Mouse (Mus musculus) layer of hippocampus, adult 11-12 months (tissue): ENCODE measurements around the gene Klhl2.

ENCODE experiments used
- DNase-seq: peaks from one replicate; pipeline ENCODE4 v3.0.0; 2022; ENCODE audit warnings: low spot score

The Klhl2 gene

GRCm38 (mm10) chr8:64831656-64832055 is 18.2 kb downstream of the Klhl2 start:
- DNase-seq = no peak

- no peak for DNase-seq
These were observed 19.9 kb downstream of the Klhl2 start for GRCm38 (mm10) chr8:64829921-64830320.

- no peak for DNase-seq
These were observed 20.4 kb downstream of the Klhl2 start for GRCm38 (mm10) chr8:64829391-64829790.

DNA sequence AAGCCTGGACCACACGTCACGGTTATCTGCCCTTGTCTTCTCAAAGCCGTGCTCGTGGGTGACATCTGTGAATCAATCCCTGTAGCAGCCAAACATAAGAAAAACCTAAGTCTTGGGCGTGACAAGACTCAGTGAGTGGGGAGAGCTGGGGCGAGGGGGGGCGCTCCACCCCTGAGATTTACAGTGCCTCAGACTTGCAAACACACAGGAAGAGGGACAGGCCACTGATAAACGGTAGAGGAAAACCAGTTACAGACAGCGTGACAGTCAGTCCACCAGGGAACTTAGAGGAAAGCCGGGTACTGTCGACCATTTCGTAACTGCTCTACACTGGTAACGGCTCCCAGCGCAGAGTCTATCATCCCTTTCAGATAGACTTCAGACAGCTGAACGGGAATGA is 21.4 kb downstream of the Klhl2 start:
- DNase-seq = no peak

- DNase-seq = no peak
These were observed 22.5 kb downstream of the Klhl2 start for GRCm38 (mm10) chr8:64827356-64827755.

DNA sequence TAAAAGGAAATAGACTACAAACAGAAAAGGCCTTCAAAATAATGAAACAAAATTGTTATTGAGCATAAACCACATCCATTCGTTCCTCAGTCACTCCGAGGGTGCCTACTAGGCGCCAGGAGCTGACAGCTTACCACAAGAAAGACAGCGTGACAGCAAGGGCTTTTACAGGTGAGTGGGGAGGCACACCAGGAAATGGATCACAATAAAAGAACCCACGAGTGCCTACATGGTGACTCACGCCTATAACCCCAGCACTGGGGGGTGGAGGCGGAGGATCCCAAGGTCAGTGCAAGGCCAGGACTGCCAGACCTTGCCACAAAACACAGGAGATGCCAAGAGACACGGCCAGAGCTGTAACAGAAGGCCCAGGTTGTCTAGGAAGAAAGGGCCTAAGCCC is 23.4 kb downstream of the Klhl2 start:
- DNase-seq = no peak

DNA sequence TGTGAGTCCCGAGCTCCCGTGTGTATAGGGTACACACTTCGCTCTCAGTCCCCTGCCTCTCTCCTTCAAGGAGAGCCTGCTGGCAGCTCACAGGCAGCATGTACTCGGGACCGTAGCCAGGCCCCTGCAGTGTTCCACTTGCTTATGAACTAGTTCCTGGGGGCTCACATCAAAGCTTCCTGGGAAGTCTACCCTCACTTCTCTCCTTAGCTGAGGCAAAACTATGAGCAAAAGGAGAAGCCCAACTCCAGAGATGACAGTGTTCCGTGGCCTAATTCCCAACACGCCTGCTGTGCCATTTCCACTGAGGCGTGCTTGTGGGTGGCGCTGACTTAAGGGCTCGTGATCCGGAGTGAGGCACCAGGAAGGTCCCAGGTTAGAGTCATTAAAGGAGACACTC is 25.9 kb downstream of the Klhl2 start:
- no peak for DNase-seq

- DNase-seq = no peak
These were observed 28.9 kb downstream of the Klhl2 start for GRCm38 (mm10) chr8:64820940-64821339.

DNA sequence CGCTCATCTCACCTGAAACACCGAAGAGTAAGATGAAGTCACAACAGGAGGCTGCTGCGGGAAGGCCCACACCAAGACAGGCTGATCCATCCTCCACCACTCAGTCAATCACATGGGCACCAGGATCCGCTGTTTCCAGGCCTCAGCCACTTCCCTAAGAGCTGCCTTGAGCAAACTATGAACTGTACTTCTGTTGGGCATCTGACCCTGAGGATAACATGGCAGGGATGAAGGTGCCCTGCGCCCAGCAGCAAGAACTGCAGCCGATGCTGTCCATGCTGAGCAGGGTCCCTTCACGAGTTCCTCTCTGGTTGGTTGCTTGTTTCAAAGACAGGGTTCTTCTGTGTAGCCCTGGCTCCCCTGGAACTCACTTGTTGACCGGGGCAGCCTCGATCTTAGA is 38.0 kb downstream of the Klhl2 start:
- no peak for DNase-seq

DNA sequence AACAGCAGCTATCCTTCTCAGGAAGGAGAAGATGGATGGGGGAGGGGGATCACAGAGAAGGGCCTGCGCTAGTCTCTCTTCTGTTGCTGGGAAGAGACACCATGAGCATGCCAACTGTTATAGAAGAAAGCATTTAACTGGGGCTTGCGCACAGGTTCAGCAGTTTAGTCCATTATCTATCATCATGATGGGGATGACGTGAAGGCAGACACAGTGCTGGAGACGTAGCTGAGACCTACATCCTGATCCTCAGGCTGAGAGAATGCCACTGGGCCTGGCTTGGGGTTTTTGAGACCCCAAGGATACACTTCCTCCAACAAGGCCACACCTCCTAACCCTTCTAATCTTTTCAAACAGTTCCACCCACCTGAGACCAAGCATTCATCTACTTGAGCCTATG is 38.7 kb downstream of the Klhl2 start:
- DNase-seq = no peak

GRCm38 (mm10) chr8:64806558-64806957 is 43.3 kb downstream of the Klhl2 start:
- no peak for DNase-seq

DNA sequence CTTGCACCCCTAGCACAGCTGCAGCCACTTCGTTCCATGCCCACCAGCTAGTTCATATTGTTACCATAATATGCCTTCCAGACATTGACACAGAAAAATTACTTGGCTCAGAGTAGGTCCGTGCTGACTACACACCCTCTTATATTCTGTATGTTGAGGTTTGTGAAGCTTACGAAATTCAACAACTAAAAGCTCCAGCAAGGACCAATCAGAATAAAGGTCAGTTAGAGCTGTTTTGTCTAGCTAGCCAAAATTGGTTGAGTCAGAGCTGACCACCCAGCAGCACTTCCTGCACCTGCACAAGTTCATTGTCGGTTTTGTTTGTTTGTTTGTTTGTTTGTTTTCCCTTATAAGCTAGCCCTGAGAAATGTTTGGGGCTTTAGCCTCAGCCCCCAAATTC is 44.8 kb downstream of the Klhl2 start:
- no peak for DNase-seq

GRCm38 (mm10) chr8:64799306-64799705 is 50.5 kb downstream of the Klhl2 start:
- no peak for DNase-seq

DNA sequence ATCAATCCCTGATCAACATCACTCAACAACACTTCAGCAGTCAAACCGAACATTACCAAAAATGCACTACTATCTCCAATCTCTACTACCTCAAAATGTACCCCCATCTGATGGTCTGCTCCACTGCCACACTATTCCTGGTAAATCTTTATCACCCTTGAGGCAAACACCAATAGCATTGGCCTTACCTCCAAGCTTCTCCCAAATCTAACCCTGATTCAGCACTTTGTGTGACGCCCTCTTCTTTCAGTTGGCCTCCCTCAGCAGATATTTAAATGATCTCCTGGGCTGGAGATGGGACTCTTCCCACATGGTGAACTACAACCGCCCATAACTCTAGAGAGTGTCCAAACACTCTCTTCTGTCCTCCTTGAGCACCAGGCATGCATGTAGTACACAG is 51.3 kb downstream of the Klhl2 start:
- no peak for DNase-seq

DNA sequence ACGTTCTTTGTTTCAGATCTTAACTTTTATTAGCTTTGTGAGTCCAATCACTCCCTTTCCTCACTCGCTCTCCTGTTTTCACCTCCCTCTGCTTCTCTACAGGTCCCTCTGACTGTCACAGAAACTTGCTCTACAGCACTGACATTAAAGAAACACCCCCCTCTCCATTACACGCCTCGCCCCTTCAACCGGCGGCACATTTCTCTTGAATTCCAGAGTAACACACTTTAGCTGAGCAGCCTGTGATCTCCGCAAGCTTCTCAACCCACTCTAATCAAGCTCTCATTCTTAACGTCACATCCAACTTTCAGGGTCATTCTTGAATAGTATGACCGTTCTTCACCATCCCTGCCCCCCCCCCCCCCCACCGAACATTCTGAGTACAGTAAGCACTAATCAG is 52.1 kb downstream of the Klhl2 start:
- DNase-seq = no peak

GRCm38 (mm10) chr8:64791250-64791881 is 58.5 kb downstream of the Klhl2 start:
- no peak for DNase-seq

GRCm38 (mm10) chr8:64790418-64790817 is 59.4 kb downstream of the Klhl2 start:
- DNase-seq = no peak

DNA sequence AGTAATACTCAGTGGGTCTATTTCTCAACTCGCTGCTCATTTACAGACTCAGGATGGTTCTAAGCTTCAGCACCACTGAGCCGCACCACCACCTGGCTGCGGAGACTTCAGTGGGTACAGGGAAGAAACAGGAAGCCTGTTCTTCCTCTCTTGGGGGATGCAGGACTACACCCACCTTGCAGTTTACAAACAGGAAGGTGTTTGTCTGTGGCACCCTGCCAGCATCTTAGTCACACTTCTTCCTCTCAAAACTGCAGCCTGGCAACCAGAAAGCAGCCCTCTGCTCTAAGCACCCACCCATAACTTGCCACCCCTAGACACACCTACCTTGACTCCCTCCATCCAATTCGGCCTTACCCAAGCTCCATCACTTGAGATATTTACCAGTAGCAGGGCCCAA is 61.1 kb downstream of the Klhl2 start:
- peak; percentile 54 for DNase-seq

DNA sequence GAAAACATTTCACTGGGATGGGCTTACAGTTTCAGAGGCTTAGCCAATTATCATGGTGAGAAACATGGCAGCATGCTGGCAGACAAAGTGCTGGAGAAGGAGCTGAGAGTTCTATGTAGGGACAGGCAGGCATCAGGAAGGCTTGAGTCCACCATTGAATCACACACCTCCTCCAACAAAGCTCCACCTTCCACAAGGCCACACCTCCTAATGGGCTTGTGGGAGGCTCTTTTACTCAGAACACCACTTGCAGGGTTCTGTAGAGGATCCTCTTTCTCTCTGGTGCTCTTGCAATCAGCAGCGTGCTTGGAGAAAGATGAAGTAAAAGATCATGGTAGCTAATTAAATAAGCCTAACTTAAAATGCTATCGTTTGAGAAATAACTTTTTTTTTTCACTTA is 63.0 kb downstream of the Klhl2 start:
- DNase-seq = no peak

DNA sequence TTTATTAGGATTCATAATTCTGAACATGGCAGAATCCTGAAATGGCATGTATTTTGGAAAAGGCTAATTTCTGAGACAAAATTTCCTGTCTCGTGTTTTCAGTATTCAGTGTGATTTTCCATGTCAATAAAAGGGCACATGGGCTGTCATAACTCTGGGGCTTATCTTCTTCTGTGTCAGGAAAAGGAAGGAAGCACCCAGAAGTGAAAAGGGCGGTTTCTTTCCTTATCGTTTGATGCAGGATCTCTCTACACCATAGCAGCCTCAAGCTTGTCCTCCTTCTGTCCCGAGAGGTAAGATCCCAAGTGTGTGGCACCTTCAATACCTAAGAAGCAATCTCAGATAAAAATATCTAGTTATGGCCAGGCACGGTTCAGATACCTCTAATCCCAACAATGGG is 65.6 kb downstream of the Klhl2 start:
- no peak for DNase-seq

GRCm38 (mm10) chr8:64781947-64782346 is 67.9 kb downstream of the Klhl2 start:
- DNase-seq = no peak

- no peak for DNase-seq
These were observed 71.9 kb downstream of the Klhl2 start for GRCm38 (mm10) chr8:64777925-64778324.

DNA sequence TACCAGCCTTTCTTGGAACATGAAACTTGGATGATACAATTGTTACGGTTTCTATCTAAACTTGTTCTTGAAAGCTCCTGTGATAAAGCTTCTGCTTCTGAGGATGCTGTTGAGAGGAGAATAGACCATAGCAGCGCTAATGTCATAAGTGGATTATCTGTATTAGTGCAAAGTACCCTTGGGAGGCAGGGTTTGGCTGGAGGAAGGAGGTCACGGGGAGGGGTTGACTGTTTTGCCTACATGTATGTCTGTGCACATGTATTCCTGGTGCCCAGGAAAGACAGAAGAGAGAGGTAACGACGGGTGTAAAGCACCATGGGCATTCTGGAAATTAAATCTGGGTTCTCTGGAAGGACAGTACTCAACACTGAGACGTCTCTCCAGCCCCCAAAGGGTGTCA is 75.7 kb downstream of the Klhl2 start:
- no peak for DNase-seq

GRCm38 (mm10) chr8:64770814-64771213 is 79.0 kb downstream of the Klhl2 start:
- no peak for DNase-seq

DNA sequence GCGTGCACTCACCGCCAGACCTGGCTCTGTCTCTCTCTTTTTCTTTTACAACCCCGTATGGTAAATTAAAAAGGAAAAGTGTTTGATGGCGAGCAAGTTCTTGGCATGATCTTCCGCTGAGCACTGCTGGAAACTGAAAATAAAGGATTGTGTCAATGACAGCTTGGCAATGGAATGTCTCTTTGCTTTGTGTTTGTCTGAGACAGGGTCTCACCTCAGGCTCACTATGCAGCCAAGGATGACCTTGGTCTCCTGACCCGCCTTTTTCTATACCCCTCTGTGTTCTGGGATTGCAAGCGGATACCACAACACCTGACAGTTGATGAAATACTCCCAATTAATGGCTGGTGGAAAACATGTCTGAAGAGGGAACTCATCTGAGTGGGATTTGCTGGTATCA is 80.2 kb downstream of the Klhl2 start:
- DNase-seq = no peak
